Mouse (Mus musculus): ENCODE measurements around the gene Neo1.

DNA sequence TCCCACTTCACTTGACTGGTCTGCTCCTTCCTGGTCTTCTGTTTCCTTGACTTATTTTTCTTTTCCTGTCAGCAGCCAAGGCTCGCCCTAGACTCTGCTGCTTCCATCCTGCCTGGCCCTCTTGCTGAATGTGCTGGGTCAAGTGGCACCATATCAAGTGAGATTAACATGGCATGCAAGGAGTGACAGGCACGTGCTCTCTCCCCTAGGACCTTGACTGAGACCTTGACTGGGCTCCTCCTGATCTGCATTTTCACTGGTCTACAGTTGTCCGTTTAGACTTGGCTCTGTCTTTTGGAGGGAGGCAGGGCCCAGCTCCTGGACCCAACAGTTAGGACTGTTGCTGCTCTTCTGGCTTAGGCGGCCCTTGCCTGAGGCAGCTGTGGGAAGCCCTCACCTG lies 26.2 kb upstream of the Neo1 start:
- TF ChIP-seq CTCF (IDR thresholded peaks at IDR 0.05; ENCODE audit: low read depth, low read length) (no peak), GATA1 (IDR thresholded peaks at IDR 0.05; ENCODE audit: borderline replicate concordance, low read length) (no peak), TAL1 (conservative IDR thresholded peaks at IDR 0.05; ENCODE audit: low read depth, low read length) (no peak)
